Mouse (Mus musculus) intestine, embryonic 16.5 days (tissue): Measurements from ENCODE around the gene Card9. TPM values are rescaled to one million over a fixed set of nuclear protein-coding genes. Genes with fewer than 3 reads are reported as not detected.

Experiments
- polyA plus RNA-seq: library from polyadenylated mRNA; unstranded; fragments of >200 nt; fragmentation: Nextera tagmentation; extraction: Ambion mirVana; gene quantifications from 2 replicates; pipeline ENCODE4 v1.2.1, GENCODE M21; 2015

Gene Card9
- polyA plus RNA-seq, 1 experiment from 2014 or later: 1.1 TPM

Other genes with a start within 250 kb of the Card9 start
- 18.6 and 20.4 TPM in 2 replicates for gene Nacc2, start 237.7 kb downstream of the Card9 start, polyA plus RNA-seq
- 0.09 TPM in 1 of 2 replicates, not detected in the other for gene Lhx3, start 152.6 kb downstream of the Card9 start, polyA plus RNA-seq
- 23.8 and 25.1 TPM in 2 replicates for gene Qsox2, start 123.4 kb downstream of the Card9 start, polyA plus RNA-seq
- 0.26 and 0.27 TPM in 2 replicates for gene Ccdc187, start 66.4 kb downstream of the Card9 start, polyA plus RNA-seq
- 22.6 and 23.2 TPM in 2 replicates for gene Gpsm1, start 45.4 kb downstream of the Card9 start, polyA plus RNA-seq
- 23.3 and 24.1 TPM in 2 replicates for gene Dnlz, start 8.8 kb downstream of the Card9 start, polyA plus RNA-seq
- gene Snapc4, start 19.7 kb upstream of the Card9 start, polyA plus RNA-seq: 19.1 and 20.8 TPM in 2 replicates
- 80.4 and 88.4 TPM in 2 replicates for gene Entr1, start 28.4 kb upstream of the Card9 start, polyA plus RNA-seq
- 102 and 105 TPM in 2 replicates for gene Pmpca, start 28.4 kb upstream of the Card9 start, polyA plus RNA-seq
- gene Inpp5e, start 48.3 kb upstream of the Card9 start, polyA plus RNA-seq: 14.8 and 15.9 TPM in 2 replicates
- 19.1 and 20.4 TPM in 2 replicates for gene Sec16a, start 84.3 kb upstream of the Card9 start, polyA plus RNA-seq
- gene Notch1, start 155.7 kb upstream of the Card9 start, polyA plus RNA-seq: 7.4 and 8.4 TPM in 2 replicates
- gene Egfl7, start 219.1 kb upstream of the Card9 start, polyA plus RNA-seq: 110 and 118 TPM in 2 replicates
- gene Gm20532, start 225.7 kb upstream of the Card9 start, polyA plus RNA-seq: not detected in 2 replicates
- gene Agpat2, start 243.5 kb upstream of the Card9 start, polyA plus RNA-seq: 113 and 116 TPM in 2 replicates